Mouse (Mus musculus) activated CD4-positive, CD25-positive, alpha-beta regulatory T cell, adult 9 weeks (primary cell): ENCODE measurements around the gene Olfr1206. TPM values are rescaled to one million over a fixed set of nuclear protein-coding genes. Genes with fewer than 3 reads are reported as not detected.

Experiments used
- polyA plus RNA-seq: library from polyadenylated mRNA; unstranded; fragments of 100-300 nt; shearing (Covaris generic); gene quantifications from one replicate; pipeline ENCODE4 v1.2.1, GENCODE M21; 2017

Olfr1206 gene
- polyA plus RNA-seq, result not detected

GRCm38 (mm10) chr2:88862931-88863330 is at the start of gene Olfr1206:
TSS of gene Olfr1206 (plus strand) at chr2:88863231.

GRCm38 (mm10) chr2:88814196-88814595 is 48.8 kb upstream of the Olfr1206 start, which contains the start of gene Olfr1202:
TSS of gene Olfr1202 (plus strand) at chr2:88814496.

GRCm38 (mm10) chr2:88829437-88829836 is 33.6 kb upstream of the Olfr1206 start, which contains the start of gene Olfr1205:
TSS of gene Olfr1205 (plus strand) at chr2:88829737.

GRCm38 (mm10) chr2:88848992-88849391 is 14.0 kb upstream of the Olfr1206 start, which contains the start of gene Olfr1204:
TSS of gene Olfr1204 (plus strand) at chr2:88849292.

GRCm38 (mm10) chr2:88902211-88902610 is 39.2 kb downstream of the Olfr1206 start, which contains the start of gene Olfr1208:
TSS of gene Olfr1208 (minus strand) at chr2:88902311.

GRCm38 (mm10) chr2:88915057-88915456 is 52.0 kb downstream of the Olfr1206 start, which contains the start of gene Olfr1209:
TSS of gene Olfr1209 (minus strand) at chr2:88915157.

Other genes starting within 250 kb of the Olfr1206 start
- not detected for gene Olfr1191-ps1, start 222.7 kb upstream of the Olfr1206 start, polyA plus RNA-seq
- not detected for gene Olfr1192-ps1, start 214.7 kb upstream of the Olfr1206 start, polyA plus RNA-seq
- not detected for gene Olfr1193, start 187.6 kb upstream of the Olfr1206 start, polyA plus RNA-seq
- gene Olfr1195, start 174.0 kb upstream of the Olfr1206 start, polyA plus RNA-seq, result not detected
- gene Olfr1196, start 158.6 kb upstream of the Olfr1206 start, polyA plus RNA-seq, result not detected
- gene Olfr1197, start 130.9 kb upstream of the Olfr1206 start, polyA plus RNA-seq, result not detected
- gene Olfr1198, start 111.9 kb upstream of the Olfr1206 start, polyA plus RNA-seq, result 0.16 TPM
- not detected for gene Olfr1199, start 102.8 kb upstream of the Olfr1206 start, polyA plus RNA-seq
- not detected for gene Olfr1200, start 92.7 kb upstream of the Olfr1206 start, polyA plus RNA-seq
- gene Olfr1201, start 70.2 kb upstream of the Olfr1206 start, polyA plus RNA-seq, result not detected
- gene Olfr1202, start 48.7 kb upstream of the Olfr1206 start, polyA plus RNA-seq, result not detected
- not detected for gene Olfr1205, start 33.5 kb upstream of the Olfr1206 start, polyA plus RNA-seq
- not detected for gene Olfr1204, start 13.9 kb upstream of the Olfr1206 start, polyA plus RNA-seq
- not detected for gene Olfr1208, start 39.1 kb downstream of the Olfr1206 start, polyA plus RNA-seq
- not detected for gene Olfr1209, start 51.9 kb downstream of the Olfr1206 start, polyA plus RNA-seq
- not detected for gene Olfr1211, start 74.9 kb downstream of the Olfr1206 start, polyA plus RNA-seq
- gene Olfr1212, start 90.7 kb downstream of the Olfr1206 start, polyA plus RNA-seq, result not detected
- gene Gm13762, start 117.0 kb downstream of the Olfr1206 start, polyA plus RNA-seq, result not detected
- not detected for gene Olfr1214, start 129.4 kb downstream of the Olfr1206 start, polyA plus RNA-seq
- not detected for gene Olfr1215, start 143.7 kb downstream of the Olfr1206 start, polyA plus RNA-seq
- gene Olfr1216, start 155.1 kb downstream of the Olfr1206 start, polyA plus RNA-seq, result not detected
- gene Olfr1217, start 168.8 kb downstream of the Olfr1206 start, polyA plus RNA-seq, result not detected
- not detected for gene Olfr1218, start 198.0 kb downstream of the Olfr1206 start, polyA plus RNA-seq
- not detected for gene Olfr1219, start 220.3 kb downstream of the Olfr1206 start, polyA plus RNA-seq
- gene Olfr1220, start 243.6 kb downstream of the Olfr1206 start, polyA plus RNA-seq, result not detected